Mouse (Mus musculus): Measurements from ENCODE around the gene Mllt11.

Mllt11 gene

GRCm38 (mm10) chr3:95246465-95247231, 14.7 kb upstream of the Mllt11 start:
- peak; percentile 72 for DNase-seq (ENCODE audit: extremely low read depth, low read depth, low spot score)

- no peak for DNase-seq (ENCODE audit: extremely low read depth, low read depth, low spot score)
These were observed 11.1 kb upstream of the Mllt11 start for GRCm38 (mm10) chr3:95243086-95243485.

GRCm38 (mm10) chr3:95241498-95241897, 9.5 kb upstream of the Mllt11 start, which contains the start of gene Gm128:
TSS of gene Gm128 (minus strand) at chr3:95241598.
- DNase-seq (ENCODE audit: extremely low read depth, low read depth, low spot score): no peak

GRCm38 (mm10) chr3:95240900-95241299, 8.9 kb upstream of the Mllt11 start:
- no peak for DNase-seq (ENCODE audit: extremely low read depth, low read depth, low spot score)

DNA sequence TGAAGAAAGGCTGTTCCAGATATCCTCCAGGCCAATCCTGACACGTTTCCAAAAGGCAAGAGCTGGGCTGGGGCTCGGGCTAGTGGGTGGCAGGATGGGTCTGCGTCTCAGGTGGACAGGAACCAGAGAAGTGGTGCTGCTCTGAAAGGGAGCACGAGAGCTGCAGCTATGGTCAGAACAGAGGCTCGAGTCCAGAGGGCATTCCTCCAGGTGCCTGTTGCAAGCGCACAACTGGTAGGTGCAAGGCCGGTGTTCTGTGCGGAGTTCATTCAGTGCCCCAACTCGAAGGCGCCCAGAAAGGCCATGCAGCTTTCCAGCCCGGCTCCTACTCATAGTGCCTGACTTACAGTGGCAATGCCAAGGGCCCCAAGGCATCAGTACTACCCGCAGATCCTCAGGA, 8.0 kb upstream of the Mllt11 start:
- no peak for DNase-seq (ENCODE audit: extremely low read depth, low read depth, low spot score)

DNA sequence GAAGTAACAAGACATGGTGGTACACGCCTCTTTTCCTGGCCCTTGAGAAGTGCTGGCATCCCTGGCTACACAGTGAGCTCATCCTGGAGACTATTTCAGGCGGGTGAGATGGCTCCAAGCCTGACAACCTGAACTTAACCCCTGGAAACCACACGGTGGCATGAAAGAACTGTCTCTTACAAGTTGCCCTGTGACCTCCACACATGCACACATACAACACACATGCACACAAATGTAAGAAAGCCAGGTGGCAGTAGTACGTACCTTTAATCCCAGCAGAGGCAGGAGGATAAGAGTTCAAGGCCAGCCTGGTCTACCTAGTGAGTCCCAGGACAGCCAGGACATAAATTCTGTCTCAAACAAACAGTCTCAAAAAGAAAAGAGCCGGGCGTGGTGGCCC, 7.1 kb upstream of the Mllt11 start:
- DNase-seq (ENCODE audit: extremely low read depth, low read depth, low spot score): no peak

DNA sequence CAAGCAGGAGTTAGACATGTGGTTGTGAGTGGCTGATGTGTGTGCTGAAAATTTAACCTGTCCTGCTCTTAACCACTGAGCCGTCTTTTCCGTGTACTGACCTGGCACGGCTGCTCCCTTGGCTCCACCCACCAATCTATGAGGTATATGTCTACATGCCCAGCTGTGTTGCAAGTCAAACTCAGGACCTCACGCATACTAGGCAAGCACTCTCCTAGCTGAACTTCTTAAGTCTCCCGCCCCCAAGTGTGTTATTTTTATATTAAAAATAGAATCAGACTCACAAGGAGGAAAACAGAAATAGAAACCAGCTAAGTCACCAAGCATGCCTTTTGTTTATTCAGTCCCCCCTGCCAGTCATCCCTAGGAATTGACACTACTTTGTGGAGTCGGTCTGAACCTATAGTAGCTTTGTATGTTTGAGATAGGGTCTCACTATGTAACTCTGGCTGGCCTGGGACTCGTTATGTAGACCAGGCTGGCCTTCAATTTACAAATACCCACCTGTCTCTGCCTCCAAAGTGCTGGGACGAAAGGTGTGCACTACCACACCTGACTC, 5.6 kb upstream of the Mllt11 start:
- no peak for DNase-seq (ENCODE audit: extremely low read depth, low read depth, low spot score)

DNA sequence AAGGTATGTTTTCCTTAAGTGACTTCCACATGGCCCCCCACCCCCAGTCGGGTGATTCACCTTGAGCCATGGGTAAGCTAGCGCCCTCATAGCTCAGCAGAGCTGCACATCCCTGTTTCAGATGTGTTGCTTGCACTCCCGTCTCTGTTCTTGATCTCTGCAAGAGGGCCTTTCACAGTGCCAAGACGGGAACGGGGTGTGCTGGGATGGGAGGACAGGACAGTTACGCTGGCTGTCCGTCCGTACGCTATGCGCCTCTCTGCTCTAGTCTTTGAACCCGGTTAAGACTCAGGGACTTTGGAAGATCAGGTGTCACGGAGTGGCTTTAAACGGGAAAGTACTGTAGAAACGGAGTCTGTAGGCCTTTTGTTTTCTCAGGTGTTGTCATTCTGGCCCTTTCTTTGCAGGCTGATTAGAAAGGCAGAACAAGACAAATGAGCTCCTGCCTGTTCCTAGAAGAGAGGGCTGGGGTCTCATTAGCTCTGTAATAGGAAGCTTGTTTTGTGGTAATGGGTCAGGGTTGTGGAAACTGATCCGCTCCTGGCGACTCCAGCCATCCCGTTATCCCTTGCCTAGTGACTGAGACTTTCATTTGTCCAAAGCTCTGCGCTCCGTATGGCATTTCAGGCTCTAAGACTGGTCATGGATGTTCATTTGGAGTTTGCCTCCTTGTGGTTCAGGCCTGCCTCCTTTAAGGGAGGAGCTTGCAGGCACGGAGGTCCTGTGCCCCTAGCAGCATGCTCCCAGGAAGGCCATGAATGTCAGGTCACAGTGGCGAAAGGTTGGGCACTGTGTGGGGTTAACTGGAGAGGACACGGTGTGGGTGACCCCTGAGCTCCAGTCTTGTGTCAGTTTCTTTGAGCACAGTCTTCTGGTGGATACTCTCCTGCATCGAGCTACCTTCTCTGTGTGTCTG, 3.7 kb upstream of the Mllt11 start:
- DNase-seq (ENCODE audit: extremely low read depth, low read depth, low spot score): no peak

DNA sequence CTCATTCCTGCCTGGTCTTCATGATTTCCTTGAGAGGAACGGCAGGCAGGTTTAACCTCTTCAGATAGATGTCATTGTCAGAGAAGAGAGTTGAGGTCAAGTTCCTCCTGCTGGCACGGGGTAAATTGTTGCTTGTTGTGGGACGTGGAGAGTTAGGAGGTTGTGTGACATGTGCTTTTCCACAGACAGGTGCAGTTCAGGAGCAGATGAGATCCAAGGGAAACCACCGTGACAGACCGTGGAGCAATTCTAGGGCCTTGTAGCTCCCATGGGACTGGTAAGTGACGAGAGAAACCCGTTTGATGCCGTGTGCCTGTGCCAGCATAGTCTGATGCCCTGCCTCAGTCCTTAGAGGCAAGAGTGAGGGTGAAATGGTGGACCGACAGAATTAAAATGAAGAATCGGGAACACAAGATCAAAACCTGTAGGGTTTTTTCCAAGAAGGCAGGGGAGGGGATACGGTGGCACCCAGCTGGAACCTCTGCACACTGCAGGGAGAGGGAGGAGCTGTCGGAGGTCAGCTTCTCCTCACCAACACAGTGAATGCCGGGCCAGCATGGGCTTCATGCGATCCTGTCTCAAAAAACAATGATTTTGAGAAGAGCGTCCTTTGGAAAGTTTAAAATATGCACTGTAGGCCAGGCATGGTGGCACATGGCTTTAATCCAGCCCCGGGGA, 1.5 kb upstream of the Mllt11 start:
- no peak for DNase-seq (ENCODE audit: extremely low read depth, low read depth, low spot score)

- DNase-seq (ENCODE audit: extremely low read depth, low read depth, low spot score): no peak
These were observed 800 bp upstream of the Mllt11 start for GRCm38 (mm10) chr3:95232771-95233170.

- no peak for DNase-seq (ENCODE audit: extremely low read depth, low read depth, low spot score)
These were observed 1.3 kb downstream of the Mllt11 start for GRCm38 (mm10) chr3:95230495-95231297.

DNA sequence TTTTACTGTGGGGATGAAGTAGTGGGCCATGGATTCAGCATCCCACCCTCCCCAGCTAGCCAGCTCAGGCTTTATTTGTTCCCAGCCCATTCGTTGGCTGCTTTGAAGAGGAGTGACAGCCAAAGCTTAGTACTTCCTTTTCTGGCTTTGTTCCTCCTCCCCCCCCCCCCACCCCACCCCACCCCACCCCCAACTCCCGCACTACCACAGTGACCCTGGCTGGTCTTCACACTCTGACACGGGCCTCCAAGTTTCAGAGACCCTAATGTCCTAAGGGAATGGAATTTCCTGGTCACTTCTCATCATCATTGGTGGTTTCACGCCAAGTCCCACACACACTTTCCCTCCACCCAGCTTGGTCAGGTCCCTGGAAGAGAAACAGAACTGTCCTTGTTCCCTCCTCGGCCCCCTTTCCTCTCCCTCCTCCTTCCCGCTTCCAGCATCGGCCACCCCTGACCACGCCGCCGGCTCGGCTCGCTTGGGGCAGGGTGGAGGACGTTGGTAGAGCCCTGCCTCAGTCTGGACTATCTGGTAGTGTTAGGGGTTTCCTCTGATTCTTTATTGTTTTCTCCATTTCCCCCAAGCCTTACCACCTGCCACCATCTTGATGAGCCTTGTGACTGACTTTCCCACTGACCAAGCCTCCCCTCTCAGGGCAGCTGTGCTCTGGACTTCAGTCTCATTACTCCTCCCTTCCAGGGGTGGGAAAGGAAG, 2.0 kb downstream of the Mllt11 start:
- DNase-seq (ENCODE audit: extremely low read depth, low read depth, low spot score): no peak

DNA sequence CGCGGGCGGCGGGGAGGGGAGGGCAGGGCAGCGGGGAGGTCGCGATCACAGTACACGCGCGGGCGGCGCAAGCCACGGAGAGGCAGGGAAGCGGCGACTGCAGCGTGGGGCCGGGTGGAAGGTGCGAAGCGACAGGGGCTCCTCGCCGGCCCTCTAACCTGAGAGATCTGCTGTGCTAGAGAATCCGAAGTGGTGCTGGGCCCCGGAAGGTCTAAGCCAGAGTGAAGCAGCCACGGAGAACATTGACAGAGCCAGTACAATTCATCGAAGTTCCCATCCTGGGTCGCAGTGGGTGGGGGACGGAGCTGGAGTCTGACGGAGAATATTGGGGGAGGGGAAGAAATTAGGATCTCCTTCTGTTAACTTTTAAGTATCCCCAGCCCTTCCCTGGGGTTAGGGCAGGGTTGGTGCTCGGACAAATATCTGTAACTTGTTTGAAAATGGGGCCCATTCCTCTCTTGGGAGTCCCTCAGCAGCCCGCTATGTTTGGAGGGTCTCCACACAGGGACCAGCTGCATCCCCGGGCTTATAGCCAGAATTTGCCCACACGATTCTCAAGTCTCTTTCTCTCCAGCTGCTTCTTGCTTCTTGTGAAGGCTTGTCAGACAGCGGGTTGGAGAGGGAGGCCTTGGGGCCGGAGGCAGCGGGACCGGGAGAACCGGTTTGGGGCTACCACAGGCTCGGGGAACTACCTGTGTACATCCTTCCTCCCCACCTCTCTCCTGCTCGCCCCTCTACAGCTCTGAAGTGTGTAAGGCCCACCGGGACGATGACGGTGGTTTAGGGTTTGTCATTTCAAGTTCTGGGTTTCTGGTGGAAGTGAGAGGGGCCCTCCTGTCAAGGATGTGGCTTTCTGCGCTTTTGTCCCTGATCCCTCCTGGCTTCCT, 2.8 kb downstream of the Mllt11 start:
- DNase-seq (ENCODE audit: extremely low read depth, low read depth, low spot score): no peak

DNA sequence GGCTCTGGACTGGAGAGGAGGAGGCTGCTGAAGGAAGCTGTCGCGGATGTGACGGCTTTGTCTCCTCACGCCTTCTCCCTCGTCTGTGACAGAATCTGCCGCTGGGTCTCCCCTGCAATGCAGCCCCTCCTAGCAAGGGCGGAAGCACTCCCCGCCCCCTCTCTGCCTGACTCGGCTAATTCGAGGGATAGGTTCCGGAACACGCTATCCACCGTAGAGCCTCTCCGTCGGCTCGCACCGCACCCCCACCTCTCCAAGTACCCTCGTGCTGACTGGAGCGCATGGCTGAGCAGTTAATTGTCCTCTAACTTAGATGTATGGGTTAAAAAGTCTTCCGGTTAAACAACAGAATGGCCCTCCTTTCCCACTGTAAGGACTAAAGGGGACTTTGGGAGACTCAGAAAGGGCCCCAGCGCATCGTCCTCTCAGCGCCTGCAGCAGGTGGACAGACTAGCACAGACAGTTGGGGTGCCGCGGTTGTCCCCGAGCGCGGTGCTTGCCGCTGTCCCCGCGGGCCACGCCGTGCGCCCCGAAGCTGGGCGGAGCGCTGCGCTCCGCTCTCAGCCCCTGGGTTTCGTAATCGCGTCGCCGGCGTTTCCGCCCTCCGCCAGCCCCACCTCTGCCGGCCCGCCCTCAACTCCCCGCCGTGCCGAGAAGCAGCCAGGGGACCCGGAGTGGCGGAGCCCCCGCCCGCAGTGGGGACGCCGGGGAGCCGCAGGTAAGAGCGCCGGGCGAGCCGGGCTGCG, 3.6 kb downstream of the Mllt11 start, which contains the start of gene Cdc42se1:
TSS of gene Cdc42se1 (plus strand) at position 585 of the 746 bp plus-strand sequence.
- no peak for DNase-seq (ENCODE audit: extremely low read depth, low read depth, low spot score)

DNA sequence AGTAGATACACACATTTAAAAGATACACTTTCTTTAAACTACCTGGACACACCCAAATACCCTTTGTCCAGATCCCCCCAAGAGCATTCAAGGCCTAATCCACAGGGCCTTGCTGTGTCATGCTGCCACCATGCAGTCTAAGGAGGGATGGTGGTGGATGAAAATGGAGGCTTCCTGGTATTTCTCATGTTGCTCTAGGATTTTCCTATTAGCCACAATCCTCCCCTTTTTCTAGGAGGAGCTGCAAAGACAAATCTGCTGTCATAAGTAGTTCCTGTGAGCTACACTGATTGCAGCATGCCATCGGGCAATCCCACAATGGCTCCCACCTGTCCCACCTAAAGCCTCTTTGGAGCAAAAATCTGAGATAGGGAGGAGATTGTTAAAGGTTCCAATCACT, 4.8 kb downstream of the Mllt11 start:
- no peak for DNase-seq (ENCODE audit: extremely low read depth, low read depth, low spot score)

DNA sequence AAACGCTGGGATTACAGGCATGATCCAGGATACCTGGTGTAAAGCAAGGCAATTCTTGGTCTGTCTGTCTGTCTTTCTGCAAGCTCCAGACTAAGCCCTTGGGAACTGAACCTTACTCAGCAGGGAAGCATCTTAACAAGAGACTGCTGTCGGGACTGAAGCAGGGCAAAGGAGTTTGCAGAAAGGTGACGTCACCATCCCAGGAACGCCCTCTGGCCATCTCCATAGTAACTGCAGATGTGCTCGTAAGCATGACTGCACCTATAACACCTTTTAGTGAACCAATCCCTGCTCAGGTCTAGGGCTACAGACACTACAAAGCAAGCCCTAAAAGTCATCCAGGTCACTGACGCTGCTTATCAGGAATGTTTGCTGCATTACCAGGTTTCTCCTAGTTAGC, 7.7 kb downstream of the Mllt11 start:
- no peak for DNase-seq (ENCODE audit: extremely low read depth, low read depth, low spot score)

GRCm38 (mm10) chr3:95223041-95223440, 8.9 kb downstream of the Mllt11 start:
- DNase-seq (ENCODE audit: extremely low read depth, low read depth, low spot score): no peak

Measured in fat pad, adult 2 months (tissue).